Mouse (Mus musculus): ENCODE data around the gene Rab44.
"Not testable (repeated sequence)": the region's sequence is repeated elsewhere in the genome, so short reads cannot be mapped to it uniquely, and the experiment has no call there.

The Rab44 gene

DNA sequence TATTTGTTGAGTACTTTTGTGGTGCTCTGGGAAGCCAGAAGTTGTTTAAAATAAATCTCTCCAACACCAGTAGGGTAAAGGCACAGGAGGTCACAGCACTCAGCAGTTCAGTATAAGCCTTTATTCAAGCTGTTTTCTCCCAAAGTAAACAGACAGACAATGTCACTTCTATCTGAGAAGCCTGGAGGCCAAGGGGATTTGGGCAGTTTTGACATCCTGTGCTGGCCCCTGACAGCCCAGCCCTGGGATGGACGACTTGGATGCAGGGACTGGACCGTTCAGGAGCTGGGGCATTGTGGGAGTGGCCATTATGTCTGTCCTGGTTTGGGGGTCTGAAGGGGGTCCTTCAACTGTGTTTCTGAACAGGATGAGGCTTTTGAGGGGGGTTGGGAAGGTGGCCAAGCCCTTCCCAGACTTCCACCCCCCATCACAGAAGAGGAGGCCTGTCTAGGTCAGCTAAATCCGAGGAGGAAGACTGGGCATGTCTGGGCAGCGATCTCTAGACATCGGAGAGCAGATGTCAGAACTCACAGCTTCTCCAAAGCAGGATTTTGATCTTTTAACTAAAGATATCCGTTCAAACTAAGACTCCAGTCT is 22.5 kb upstream of the Rab44 start:
- no peak for DNase-seq (ENCODE audit: low spot score in 2 of 2)

DNA sequence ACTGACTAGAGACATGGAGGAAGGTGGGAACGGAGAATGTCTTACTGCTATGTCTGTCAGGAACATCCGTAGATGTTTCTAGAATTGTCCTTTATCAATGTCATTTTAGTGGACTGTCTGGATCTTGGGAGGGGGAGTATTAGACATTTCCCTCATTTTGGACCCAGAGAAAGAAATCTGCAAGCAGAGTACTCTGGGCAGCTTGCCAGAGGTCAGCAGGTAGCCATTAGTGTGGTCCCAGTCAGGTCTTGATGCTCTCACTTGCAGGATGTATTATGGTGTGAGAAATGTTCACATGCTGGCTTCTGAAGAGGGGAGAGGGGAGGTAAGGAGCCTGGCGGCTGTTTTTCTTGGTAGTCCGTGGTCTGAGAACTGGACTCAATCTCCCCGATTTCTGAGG is 21.4 kb upstream of the Rab44 start:
- no peak for DNase-seq (ENCODE audit: low spot score in 2 of 2)

DNA sequence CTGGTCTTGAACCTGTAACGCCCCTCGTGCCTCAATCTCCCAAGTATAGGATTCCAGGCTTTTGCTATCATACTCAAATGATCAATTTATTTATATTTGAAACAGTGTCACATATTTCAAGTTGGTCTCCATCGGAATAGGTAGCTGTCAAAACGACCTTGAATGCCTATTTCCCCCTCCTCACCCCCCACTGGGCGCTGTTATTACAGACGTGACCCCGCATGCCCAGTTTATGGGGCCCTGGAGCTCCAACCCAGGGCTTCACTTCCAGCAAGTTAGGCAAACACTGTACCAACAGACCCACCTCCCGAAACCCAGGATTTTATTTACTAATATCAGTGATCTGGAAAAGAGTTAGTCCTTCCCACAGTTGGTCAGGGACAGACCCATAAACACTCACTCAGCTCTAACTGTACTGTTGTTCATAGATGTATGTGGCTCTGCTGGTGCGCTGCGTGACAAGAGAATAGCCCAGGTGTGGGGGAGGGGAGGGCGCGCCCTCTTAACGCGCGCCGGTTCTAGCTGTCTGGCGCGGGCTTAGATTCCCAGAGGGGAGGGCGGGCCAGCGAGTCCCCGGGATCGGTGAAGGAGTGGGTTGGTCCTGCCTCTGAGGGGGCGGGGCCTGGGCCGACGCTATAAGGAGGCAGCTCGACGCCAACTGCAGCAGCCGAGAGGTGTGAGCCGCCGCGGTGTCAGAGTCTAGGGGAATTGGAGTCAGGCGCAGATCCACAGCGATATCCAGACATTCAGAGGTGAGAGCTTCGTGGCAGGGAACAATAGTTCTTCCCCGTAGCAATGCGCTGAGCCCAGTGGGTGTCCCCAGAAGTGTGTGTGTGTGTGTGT is 20.6 kb upstream of the Rab44 start:
- peak; percentile 67 to 77 for DNase-seq (ENCODE audit: low spot score in 2 of 2)

DNA sequence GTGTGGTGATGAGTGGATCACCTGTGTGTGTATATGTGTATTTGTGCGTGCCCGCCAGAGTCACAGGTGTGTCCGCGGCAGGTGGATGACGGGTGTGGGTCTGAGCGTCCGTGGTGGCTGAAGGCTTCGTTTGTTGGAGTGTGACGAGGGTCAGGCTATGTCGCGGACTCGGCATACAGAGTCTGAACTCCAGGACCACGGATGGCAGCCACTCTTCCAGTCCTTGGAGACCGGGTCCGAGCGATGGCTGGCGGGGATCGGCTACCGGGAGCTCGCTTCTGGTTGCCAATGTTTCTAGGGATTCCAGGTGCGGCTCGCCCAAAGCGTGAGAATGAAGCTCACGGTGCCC is 20.0 kb upstream of the Rab44 start:
- DNase-seq (ENCODE audit: low spot score in 2 of 2) = peak in 1 of 2 experiments; percentile 21

DNA sequence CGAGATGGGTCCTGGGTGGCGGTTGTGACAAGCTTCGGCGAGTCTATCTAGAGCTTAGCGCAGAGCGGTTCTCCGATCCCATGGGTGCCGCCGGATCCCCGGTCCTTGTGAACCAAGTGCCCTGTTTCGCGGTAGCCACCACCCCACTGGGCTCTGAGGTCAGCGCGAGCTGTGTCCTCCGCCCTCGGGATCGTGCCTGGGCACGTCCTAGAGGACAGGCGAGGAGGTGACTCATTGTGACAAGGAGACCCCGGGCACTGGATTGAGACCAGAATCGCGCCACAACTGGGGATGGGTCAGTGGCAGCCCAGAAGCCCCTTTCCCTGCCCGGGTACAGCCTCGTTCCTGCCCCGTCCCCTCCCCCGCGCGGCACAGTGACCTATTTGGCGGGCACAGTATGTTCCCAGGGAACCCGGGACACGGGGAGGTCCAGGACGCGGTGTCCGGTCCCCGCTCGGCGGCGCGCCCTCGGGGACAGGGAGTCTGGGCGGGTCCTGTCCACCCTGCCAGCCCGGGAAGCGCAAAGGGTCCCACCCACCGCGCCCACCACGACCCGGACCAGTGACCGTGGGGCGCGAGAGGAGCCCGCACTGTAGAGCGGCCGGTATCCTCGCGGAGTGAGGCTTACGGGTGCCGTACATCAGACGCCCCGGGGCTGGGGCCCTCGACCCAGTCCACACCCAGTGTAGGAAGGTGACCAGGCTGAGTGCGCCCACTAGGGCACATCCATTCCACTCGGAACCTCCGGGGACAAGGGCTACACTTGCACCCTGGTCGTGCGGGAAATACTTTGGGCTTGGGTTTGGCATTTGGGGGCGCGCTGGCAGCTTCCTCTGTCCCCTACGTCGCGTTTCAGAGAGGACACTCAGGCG is 19.4 kb upstream of the Rab44 start:
- peak; percentile 29 to 49 for DNase-seq (ENCODE audit: low spot score in 2 of 2)

DNA sequence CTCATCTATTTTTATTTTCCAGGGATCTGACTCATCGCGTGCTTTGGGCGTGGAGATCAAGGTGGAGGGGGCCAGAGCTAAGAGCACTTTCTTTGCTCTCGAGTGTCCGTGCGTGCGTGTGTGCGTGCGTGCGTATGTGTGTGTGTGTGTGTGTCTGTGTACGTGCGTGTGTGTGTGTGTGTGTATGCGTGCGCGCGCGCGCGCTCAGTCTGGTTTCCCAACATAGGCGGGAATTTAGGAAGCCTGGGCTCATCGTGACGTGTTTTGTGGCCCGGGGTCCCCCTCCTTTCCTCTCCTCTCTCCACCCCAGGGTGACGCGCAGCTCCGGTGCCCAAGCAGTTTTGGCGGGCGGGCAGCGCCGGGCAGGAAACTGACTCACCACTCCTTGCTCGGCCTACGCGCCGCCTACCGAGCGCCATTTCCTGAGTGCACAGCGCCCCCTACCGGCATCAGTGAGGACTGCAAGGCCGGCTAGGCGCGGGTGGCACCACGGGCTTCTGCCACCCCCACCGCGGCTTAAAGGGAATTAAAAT is 18.7 kb upstream of the Rab44 start:
- DNase-seq (ENCODE audit: low spot score in 2 of 2) = peak; percentile 97

DNA sequence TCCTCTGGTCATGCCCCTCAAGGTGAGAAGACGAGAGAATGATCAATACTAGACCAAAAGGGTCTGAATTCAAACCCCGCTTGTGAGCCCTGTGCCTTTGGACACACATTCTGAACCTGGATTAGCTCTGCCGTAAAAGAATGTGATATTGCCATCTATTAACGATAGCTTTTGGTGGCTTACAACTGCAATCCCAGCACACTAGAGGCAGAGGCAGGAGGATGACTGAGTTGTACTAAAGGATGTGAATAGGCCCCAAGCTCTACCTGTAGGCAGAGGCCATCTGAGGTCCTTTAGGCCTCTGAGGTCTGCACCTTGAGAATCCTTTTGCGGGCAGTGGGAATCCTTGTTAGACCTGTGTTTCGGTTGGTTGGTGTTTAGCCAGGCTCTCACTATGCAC is 17.7 kb upstream of the Rab44 start:
- DNase-seq (ENCODE audit: low spot score in 2 of 2) = no peak

DNA sequence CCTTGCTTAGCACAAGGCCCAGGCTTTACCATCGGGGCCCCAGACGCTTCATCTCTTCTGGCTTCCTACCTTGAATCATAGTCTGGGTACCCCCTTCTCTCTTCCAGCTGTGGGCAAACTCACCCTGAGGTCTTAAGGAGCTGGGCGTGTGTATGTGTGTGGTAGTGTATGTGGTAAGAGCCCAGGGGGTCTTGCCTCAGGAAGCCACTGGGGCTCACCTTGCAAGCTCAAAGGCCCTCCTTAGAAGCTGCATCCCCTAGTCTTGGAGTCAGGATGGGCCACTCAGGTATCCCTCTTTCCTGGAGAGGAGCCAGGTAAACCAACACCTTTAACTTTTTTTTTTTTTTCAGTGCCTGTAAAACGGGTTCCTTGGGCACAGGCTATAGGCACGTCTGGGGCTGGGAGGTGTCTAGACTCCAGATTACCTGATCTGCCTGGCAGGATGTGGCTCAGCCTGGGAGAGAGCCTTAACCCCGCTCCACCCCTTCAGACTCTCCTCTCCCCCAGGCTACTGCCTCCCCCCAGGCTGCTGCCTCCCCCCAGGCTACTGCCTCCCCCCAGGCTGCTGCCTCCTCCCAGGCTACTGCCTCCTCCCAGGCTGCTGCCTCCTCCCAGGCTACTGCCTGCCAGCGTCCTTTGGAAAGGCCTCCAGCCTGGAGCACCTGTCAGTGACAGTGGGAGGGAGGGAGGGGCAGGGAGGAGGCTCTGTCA is 16.9 kb upstream of the Rab44 start:
- no peak for DNase-seq (ENCODE audit: low spot score in 2 of 2)

DNA sequence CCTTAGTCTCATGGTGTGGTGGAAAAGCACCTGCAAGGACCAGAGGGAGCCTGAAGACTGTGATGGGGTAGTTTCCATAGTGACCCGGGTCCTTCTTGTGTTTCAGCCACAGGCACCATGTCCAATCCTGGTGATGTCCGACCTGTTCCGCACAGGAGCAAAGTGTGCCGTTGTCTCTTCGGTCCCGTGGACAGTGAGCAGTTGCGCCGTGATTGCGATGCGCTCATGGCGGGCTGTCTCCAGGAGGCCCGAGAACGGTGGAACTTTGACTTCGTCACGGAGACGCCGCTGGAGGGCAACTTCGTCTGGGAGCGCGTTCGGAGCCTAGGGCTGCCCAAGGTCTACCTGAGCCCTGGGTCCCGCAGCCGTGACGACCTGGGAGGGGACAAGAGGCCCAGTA is 15.7 kb upstream of the Rab44 start:
- DNase-seq (ENCODE audit: low spot score in 2 of 2) = no peak

DNA sequence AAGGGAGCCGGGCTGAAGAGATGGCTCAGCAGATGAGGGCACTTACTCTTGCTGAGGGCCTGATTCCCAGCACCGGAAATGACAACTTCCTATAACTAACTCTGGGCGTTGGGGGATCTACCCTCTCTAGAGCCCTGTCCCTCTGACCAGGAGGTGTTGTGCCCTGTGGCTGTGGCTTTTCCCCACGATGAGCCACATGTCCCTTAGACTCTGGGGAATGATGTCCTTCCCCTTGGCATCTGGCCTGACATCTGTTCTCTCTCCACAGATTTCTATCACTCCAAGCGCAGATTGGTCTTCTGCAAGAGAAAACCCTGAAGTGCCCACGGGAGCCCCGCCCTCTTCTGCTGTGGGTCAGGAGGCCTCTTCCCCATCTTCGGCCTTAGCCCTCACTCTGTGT is 14.9 kb upstream of the Rab44 start:
- DNase-seq (ENCODE audit: low spot score in 2 of 2) = no peak

DNA sequence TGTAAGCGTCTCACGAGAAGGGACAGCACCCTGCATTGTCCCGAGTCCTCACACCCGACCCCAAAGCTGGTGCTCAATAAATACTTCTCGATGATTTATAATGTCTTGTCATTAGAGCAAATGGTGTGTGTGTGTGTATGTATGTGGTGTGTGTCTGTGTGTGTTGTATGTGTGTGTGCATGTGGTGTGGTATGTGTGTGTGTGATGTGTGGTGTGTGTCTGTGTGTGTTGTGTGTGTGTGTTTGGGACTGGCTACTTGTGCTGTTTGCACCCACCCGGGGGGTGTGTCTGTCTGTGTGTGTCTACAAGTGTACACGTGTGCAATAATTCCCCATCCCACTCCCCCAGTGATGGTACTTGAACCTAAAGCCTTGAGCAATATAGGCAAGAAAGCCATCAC is 13.3 kb upstream of the Rab44 start:
- no peak for DNase-seq (ENCODE audit: low spot score in 2 of 2)

DNA sequence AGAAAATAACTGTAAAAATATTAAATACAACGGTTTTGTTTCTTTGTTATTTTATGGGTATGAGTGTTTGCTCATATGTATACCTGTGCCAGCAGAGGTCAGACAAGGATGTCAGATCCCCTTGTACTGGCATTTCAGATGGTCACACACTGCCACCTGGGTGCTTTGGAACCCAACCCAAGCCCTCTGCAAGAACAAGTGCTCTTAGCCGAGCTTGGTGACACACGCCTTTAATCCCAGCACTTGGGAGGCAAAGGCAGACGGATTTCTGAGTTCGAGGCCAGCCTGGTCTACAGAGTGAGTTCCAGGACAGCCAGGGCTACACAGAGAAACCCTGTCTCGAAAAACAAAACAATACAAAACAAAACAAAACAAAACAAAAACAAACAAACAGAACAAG is 3.6 kb upstream of the Rab44 start:
- DNase-seq (ENCODE audit: low spot score in 2 of 2) = not testable (repeated sequence)

DNA sequence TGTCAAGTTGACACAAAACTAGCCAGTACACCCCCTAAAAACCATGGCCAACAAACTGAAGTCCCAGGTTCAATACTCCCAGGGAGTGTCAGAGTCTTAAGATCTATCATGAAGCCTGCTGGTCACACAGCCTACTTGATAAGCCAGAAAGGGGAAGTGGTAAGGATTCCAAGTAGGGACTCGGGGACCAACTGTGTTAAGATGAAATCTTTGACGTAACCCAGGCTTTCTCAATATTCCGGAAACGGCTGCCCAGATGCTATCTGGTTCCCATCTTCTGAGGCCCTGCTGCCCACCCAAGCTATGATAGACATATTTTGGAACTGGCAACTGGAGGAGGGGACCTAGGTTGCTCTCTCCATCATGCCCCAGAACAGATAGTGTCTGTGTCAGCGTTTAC is 2.6 kb upstream of the Rab44 start:
- DNase-seq (ENCODE audit: low spot score in 2 of 2) = no peak

DNA sequence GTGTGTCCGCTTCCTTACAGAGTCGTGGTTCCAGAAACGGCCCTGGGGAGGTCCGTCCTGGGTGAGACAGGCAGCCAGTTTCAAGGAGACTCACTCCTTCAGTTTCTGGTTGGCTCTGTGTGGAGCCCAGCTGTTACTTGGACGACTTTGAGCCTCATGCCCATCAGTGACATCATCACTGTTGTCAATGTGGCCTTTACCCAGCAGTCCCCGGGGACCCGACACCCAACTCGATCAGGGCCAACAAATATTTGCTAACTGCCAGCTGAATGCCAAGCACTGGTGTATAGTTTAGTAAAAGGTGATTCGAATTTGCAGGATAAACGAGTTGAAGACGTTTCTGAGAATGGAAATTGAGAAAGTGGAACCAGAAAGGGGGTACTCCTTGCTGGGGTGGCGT is 2.1 kb downstream of the Rab44 start:
- no peak for DNase-seq (ENCODE audit: low spot score in 2 of 2)

DNA sequence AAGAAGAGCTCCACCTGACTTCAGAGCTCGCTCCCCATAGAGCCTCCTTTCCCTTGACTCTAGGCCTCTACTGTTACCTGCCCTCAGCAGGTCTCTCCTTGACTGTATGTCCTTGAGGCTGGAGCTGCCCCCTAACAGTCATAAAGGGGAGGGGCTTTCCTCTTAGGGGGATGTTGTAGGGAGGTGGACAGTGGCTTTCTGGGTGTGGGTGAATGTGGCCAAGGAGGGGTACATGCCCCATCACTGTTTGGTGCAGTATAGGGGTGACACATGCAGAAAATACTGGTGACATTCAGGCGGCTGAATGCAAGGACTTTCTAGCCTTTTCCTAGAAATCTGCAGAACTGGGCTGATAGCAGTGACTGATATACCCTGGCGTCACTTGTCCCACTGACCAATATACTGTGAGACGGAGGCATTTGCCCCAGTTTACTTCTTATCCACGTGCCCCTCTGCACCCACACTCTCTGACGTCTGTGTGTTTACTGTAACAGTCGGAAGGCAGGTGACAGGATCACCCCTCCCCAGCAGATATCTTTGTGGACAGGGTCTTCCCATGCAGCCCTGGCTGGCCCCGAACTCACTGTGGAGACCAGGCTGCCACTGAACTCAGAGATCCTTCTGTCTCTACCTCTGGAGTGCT is 3.2 kb downstream of the Rab44 start:
- no peak for DNase-seq (ENCODE audit: low spot score in 2 of 2)

DNA sequence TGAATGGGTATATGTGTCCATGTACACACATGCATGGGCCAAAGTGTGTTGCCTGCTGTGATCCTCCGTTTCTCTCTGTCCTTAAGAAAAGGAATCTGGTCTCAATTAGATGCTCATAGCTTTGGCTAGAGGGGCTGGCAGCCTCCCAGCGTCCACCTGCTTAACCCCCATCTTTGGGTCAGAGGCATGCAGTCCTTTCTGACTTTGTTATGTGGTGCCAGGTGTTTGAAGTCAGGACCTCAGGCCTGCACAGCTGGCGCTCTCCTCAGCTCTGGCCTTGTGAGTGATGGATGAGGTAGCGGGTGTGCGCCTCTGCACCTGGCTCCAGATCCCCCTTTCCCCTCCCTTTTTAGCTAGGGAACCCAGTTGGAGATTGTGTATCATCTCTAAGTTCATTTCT is 4.1 kb downstream of the Rab44 start:
- DNase-seq (ENCODE audit: low spot score in 2 of 2) = no peak

DNA sequence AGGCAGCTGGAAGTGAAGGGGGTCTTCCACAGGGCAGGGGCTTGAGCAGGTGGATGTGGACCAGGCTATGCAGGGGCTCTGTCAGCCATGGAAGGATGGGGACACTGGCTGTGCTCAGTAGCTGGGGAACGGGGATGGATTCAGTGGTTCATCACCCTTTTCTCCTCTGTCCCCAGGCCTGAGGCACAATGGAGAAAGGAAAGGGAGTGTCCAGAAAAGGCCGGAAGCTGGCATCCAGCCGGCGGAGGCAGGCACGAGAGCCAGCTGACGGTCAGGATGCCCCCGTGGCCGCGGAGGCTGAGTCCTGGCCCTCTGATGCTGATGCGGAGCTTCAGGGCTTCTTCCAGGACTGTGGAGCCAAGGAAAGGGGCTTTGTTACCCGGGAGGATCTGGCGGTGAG is 6.7 kb downstream of the Rab44 start:
- peak in 1 of 2 experiments; percentile 42 for DNase-seq (ENCODE audit: low spot score in 2 of 2)

DNA sequence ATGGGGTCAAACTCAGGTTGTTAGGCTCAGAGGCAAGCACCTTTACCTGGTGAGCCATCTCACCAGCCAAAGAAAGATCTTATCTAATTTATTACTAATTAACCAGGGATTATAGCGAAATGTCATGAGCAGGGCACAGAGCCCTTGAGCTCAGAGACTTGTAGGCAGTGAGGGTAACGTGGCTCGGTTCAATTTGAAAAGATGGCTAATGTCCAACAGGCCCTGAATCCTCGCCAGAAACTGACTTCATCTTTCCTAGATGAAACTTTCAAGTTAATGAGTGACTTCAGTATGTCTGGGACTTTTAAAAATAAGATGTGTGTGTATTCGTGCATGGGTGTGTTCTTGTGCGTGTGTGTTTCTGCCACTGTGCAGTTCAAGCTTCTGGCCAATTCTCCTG is 8.9 kb downstream of the Rab44 start:
- no peak for DNase-seq (ENCODE audit: low spot score in 2 of 2)

DNA sequence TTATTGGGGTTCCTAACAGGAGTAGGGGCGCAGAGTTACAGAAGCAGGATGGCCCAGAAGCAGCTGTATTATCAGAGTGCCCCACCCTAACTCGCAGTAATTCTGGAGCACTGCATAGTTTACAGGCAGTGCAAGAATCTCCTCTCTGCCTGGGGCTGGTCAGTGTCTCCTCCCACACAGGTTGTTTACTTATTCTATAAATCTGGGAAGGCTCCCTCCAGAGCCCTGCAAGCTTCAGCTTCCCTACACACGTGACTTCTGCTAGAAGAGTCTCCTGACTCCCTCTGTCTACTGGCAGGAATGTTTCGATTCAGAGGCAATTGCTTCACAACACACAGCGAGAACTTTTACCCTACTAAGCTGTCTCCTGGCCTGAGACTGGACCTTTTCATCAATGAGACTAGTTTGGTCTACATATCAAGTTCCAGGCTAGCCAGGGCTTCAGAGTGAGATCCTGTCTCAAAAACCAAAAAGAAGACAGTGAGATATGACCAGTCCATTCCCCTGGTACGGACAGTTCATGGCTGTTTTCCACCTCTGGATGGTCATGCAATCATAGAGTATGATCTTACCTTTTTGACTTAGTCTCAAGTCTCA is 9.7 kb downstream of the Rab44 start:
- DNase-seq (ENCODE audit: low spot score in 2 of 2) = no peak

DNA sequence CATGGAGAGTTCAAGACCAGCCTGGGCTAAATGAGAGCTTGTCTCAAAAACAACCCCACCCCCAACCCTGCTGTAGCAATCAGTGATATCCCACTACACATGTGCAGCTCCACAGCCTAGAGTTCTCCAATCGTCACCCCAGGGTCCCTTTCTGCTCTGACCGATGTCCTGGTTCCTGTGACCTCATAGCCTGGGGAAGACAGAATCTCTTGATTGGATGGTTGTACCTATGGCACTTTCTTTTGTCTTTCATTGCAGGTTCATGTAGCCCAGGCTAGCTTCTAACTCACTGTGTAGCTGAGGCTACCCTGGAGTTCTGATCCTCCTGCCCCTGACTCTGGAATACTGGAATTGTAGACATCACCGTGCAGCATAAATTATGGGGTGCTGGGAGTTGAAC is 12.6 kb downstream of the Rab44 start:
- no peak for DNase-seq (ENCODE audit: low spot score in 2 of 2)

DNA sequence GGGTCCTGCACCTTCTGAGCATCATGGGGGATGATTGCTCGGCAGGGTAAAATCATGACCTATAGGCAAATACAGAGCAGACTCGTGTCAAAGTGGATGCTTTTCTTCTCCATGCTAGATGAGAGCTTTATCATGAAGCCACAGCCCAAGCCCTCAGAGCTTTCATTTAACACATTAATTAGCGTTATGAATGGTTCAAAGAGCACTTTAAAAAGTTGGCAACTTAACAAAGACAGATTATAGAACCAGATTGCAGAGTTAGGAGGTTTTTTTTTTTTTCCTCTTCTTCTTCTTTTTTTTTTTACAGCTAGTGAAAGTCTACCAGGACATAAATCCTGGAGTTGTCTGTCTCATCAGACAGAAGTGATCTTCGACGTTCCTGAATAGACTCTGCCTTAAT is 15.4 kb downstream of the Rab44 start:
- no peak for DNase-seq (ENCODE audit: low spot score in 2 of 2)

Data from cerebellum, postnatal 4 days (tissue).